Mouse (Mus musculus) CH12.LX (cell line): ENCODE results near the gene Ankrd39.

Source experiments
- CTCF ChIP-seq, 2 experiments: IDR thresholded peaks in 1 of 2; conservative IDR thresholded peaks in 1 of 2; 2 replicates each; pipeline ENCODE4 v1.5.1; 2011 to 2012; ENCODE audit warnings: low read depth in 2 of 2, low read length in 2 of 2, improper control_type of control experiment in 1 of 2, inconsistent platforms in 1 of 2, mild to moderate bottlenecking in 1 of 2, moderate library complexity in 1 of 2
- JUND ChIP-seq: conservative IDR thresholded peaks from 2 replicates; pipeline ENCODE4 v1.6.1; 2011; ENCODE audit warnings: low read depth, low read length, improper control_type of control experiment
- NELFE ChIP-seq: IDR thresholded peaks from 2 replicates; pipeline ENCODE4 v1.6.1; 2011; ENCODE audit warnings: low read depth, low read length, improper control_type of control experiment
- TBP ChIP-seq: conservative IDR thresholded peaks from 2 replicates; pipeline ENCODE4 v1.6.1; 2011; ENCODE audit warnings: low read depth, low read length, improper control_type of control experiment
- USF1 ChIP-seq: IDR thresholded peaks from 2 replicates; pipeline ENCODE4 v1.6.1; 2014; ENCODE audit warnings: low read depth, mild to moderate bottlenecking, inconsistent platforms, low read length, improper control_type of control experiment
- ZNF384 ChIP-seq: IDR thresholded peaks from 2 replicates; pipeline ENCODE4 v1.6.1; 2012; ENCODE audit warnings: low read depth, low read length, improper control_type of control experiment, inconsistent platforms

DNA sequence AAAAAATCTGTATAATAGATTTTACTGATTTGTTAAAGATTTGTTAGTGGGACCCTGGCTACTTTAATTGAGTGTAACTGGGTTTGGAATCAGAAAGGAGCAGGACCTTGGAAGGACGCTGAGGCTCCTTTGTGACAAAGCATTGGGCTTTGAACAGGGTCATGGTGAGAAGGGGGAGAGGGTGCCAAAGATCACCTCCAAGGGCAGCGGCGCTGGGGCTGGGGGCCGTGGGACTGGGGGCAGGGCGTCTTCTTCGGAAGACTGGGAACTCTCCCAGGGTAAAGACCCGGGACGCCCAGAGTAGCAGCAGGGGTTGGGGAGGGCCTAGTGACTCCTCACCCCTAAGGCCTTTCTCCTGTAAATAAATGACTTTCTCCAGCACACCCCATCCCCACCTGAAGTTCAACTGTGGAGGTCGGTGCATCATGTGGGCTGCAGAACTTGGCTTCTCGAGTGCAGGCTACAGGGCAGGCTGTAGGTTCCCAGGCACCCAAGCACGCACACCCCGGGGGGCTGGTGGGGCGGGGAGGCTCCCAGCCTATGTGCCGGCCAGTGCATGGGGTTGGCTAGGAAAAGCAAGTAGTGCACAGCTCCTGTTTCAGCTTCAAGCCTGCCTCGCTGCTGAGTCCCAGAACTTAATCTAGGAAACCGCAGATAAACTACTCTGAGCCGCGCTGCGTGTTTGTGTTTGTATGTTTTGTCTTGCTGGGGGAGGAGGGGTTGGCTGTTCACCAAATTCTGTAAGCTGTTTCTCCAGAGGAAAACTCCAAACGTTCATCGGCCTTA, 20.8 kb upstream of the Ankrd39 start:
- TF ChIP-seq JUND (no peak), CTCF (conservative IDR thresholded peaks at IDR 0.05 in 1 of 2, IDR thresholded peaks at IDR 0.05 in 1 of 2; ENCODE audit: low read depth in 2 of 2, low read length in 2 of 2) (no peak), USF1 (no peak), NELFE (no peak), ZNF384 (no peak), TBP (no peak)
